Mouse (Mus musculus) common myeloid progenitor, adult 5-6 weeks (primary cell): ENCODE results near the gene Lilra5. TPM values are rescaled to one million over a fixed set of nuclear protein-coding genes. Genes with fewer than 3 reads are reported as not detected.
A peak's percentile ranks its signal among the peaks of the same experiment; 100 is the strongest.
"Not testable (repeated sequence)": the region's sequence is repeated elsewhere in the genome, so short reads cannot be mapped to it uniquely, and the experiment has no call there.

Experiments
- ATAC-seq: replicated peaks from 2 replicates; pipeline ENCODE4 v1.8.0; 2016; ENCODE audit warnings: low read depth, mild to moderate bottlenecking, moderate TSS enrichment, inconsistent platforms; ENCODE audit not compliant: poor library complexity, severe bottlenecking
- total RNA-seq: library from RNA; stranded (forward); fragments of 200-1000, 187-1606 nt; gene quantifications from 2 replicates; pipeline ENCODE4 v1.2.3, GENCODE M21; 2017

Gene Lilra5
- not detected in 2 replicates for total RNA-seq

GRCm38 (mm10) chr7:4237454-4237853 lies at the start of gene Lilra5:
TSS of gene Lilra5 (plus strand) at chr7:4237754.
- ATAC-seq, result no peak

GRCm38 (mm10) chr7:4207126-4207525 lies 30.4 kb upstream of the Lilra5 start:
- ATAC-seq, result no peak

GRCm38 (mm10) chr7:4208626-4209025 lies 28.9 kb upstream of the Lilra5 start:
- 0 out of 2 replicates have a peak, but pooled peaks have one; percentile 25 for ATAC-seq

- ATAC-seq, result not testable (repeated sequence)
Measured at GRCm38 (mm10) chr7:4213436-4213835, 24.1 kb upstream of the Lilra5 start.

GRCm38 (mm10) chr7:4215396-4215795 lies 22.2 kb upstream of the Lilra5 start:
- no peak for ATAC-seq

- ATAC-seq, result no peak
Measured at GRCm38 (mm10) chr7:4215805-4216204, 21.7 kb upstream of the Lilra5 start.

- no peak for ATAC-seq
Measured at GRCm38 (mm10) chr7:4235536-4235935, 2.0 kb upstream of the Lilra5 start.

GRCm38 (mm10) chr7:4239038-4239721 lies 1.6 kb downstream of the Lilra5 start:
- ATAC-seq, result no peak

GRCm38 (mm10) chr7:4251211-4251610 lies 13.7 kb downstream of the Lilra5 start:
- not testable (repeated sequence) for ATAC-seq

GRCm38 (mm10) chr7:4256060-4256459 lies 18.5 kb downstream of the Lilra5 start:
- ATAC-seq, result peak; percentile 66; the same call in 1 of the 2 replicates

GRCm38 (mm10) chr7:4260521-4260920 lies 23.0 kb downstream of the Lilra5 start:
- ATAC-seq, result not testable (repeated sequence)

GRCm38 (mm10) chr7:4272106-4272505 lies 34.6 kb downstream of the Lilra5 start:
- ATAC-seq, result not testable (repeated sequence)

GRCm38 (mm10) chr7:4273874-4274273 lies 36.3 kb downstream of the Lilra5 start:
- peak; percentile 73 for ATAC-seq

GRCm38 (mm10) chr7:4275500-4275899 lies 37.9 kb downstream of the Lilra5 start:
- not testable (repeated sequence) for ATAC-seq

GRCm38 (mm10) chr7:4292638-4293037 lies 55.1 kb downstream of the Lilra5 start:
- ATAC-seq, result no peak

Other genes starting within 250 kb of the Lilra5 start
- gene Lair1, start 174.6 kb upstream of the Lilra5 start, total RNA-seq, result 19.7 and 23.0 TPM in 2 replicates
- not detected in 2 replicates for gene Ttyh1, start 118.3 kb upstream of the Lilra5 start, total RNA-seq
- gene Leng8, start 100.7 kb upstream of the Lilra5 start, total RNA-seq, result 26.6 and 51.3 TPM in 2 replicates
- 1.3 and 1.5 TPM in 2 replicates for gene Leng9, start 87.4 kb upstream of the Lilra5 start, total RNA-seq
- gene Cdc42ep5, start 72.9 kb upstream of the Lilra5 start, total RNA-seq, result 0.41 TPM in 1 of 2 replicates, not detected in the other
- not detected in 2 replicates for gene Ncr1, start 100.0 kb downstream of the Lilra5 start, total RNA-seq
- 0.15 TPM in 1 of 2 replicates, not detected in the other for gene Gp6, start 160.0 kb downstream of the Lilra5 start, total RNA-seq
- gene Rdh13, start 207.9 kb downstream of the Lilra5 start, total RNA-seq, result 14.0 and 15.1 TPM in 2 replicates
- gene Eps8l1, start 222.9 kb downstream of the Lilra5 start, total RNA-seq, result 4.2 and 5.6 TPM in 2 replicates